Mouse (Mus musculus) kidney, postnatal 14 days (tissue): ENCODE results near the gene Naaladl1.
A peak's percentile ranks its signal among the peaks of the same experiment; 100 is the strongest.
"Not testable (repeated sequence)": the region's sequence is repeated elsewhere in the genome, so short reads cannot be mapped to it uniquely, and the experiment has no call there.

Source experiments
- DNase-seq: peaks from one replicate; pipeline ENCODE4 v3.0.0; 2022; ENCODE audit warnings: mixed read lengths

Gene Naaladl1

DNA sequence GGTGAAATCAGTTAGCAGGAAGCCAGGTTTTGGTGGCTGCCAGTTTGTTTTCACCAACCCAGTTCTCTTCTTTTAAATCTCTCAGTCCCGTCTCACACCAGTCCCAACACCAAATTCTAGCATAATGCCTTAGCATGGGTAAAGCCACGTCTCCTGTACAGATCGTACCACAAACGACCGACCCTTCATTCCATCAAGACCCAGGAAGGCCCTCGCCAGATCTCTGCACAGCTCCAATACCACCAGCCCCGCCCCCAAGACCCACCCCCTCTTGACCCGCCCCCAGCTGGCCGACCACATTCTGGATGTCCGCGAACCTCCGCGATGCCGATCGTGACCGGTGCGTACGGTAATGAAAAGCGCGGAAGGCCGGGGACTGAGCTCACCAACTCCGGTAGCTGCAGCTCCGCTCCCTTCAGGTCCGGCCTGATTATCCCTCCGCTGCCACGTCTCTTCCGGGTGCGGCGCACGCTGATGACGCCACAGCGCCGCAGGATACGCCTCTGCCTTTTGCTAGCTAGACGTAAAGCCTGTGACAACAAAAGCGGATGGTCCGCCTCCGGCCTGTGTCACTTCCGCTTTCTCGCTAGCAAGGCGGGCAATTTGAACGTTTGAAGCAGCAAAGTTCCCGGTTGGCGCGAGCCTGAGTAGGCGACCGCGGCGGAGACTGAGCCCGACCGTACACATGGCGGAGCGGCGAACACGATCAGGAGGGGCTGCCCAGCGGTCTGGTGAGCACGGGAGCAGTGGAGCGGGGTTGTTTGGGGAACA, 20.9 kb upstream of the Naaladl1 start, which contains the start of the genes Zfpl1 and Cdca5:
Gene Zfpl1 (minus strand): TSS at position 479 of the 771 bp plus-strand sequence.
Gene Cdca5 (plus strand): TSS at position 506 of the 771 bp plus-strand sequence.
- DNase-seq = peak; percentile 98

DNA sequence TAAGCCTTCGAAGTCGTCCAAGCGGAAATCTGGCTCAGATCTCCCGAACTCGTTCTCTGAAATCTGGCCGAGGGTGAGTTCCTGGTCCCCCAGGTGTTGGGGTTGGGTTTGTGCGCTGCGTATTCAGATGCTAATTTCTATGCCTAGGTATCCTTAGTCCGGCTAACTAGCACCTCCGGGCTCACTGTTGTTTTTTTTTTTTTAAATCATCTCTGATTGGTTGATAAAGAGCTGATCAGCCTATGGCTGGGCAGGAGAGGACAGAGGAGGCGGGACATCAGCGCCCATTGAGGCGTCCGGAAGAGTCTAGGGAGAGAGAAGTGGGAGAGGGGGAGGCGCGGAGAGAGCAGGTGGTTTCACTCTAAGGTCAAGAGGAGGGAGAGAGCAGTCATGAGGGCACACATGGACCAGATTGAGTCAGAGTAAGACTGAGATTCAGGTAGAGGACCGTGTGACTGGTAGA, 20.1 kb upstream of the Naaladl1 start:
- DNase-seq = peak; percentile 70

DNA sequence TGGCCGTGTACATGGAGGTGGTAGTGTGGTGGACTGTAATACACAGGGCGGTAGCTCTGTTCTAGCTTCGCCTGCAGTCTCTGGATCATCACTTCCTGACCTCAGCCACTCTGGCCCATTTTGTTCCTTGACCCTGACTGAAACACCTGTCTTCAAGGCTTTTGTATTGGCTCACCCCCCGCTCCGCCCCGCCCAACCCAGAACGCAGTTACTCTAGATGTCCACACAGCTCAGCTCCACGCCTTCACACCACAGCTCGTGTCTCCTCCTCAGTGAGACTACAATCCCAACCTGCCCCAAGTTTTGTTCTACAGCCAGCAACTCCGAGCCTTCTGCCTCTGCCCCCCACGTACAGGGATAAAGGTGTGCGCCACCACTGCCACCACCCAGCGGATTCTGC, 16.7 kb upstream of the Naaladl1 start:
- no peak for DNase-seq

DNA sequence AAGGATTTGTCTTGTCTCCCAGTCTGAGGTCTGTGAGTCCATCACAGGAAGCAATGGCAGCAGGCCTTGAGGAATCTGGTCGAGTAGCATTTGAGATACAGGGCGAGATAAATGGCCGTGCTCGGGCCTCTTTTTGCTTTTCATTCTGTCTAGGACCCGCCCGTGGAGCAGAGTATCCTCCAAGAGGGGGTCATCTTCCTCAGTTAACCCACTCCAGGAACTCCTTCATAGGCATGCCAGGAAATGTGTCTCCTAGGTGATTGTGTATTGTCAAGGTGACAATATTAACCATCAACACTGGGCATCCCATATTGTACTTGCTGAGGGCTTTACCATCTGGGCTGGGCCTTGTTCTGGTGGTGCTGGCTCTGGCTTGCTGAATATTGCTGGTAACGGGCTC, 11.5 kb upstream of the Naaladl1 start, which contains the start of gene AC131692.1:
Gene AC131692.1 (plus strand): TSS at position 301 of the 400 bp plus-strand sequence.
- no peak for DNase-seq

DNA sequence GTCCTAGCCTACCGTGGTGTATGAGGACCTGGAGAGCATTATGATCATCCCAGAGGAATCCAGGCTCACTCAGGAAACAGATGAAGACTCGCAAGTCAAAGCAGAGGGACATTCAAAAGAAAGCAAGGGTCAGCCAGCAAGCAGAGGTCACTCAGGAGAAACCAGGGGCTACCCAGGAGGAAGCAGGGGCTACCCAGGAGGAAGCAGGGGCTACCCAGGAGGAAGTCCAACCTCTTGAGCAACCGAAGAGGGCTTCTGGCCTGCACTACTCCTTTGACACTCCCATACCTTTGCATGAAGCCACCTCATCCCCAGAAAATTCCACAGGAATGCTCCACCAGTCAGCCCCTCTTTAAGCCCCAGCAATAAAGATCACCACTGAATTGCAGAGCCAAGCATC, 7.7 kb upstream of the Naaladl1 start:
- peak; percentile 47 for DNase-seq

DNA sequence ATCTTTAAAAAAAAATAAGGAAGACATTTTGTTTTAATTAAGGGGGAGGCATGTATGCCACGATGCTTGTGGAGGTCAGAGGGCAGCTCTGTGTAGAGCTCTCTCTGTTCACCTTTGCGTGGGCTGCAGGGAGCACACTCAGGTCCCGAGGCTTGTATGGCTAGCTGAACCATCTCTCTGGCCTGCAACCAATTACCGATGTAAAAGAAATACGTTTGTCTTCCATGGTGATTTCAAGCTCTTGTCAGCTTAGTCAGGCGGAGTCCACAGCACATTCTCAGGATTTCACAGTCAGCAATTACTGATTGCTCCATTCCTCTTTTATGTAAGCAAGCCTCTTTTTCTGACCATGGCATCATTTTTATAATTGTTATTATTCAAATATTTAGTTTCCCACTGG, 4.4 kb upstream of the Naaladl1 start:
- no peak for DNase-seq

DNA sequence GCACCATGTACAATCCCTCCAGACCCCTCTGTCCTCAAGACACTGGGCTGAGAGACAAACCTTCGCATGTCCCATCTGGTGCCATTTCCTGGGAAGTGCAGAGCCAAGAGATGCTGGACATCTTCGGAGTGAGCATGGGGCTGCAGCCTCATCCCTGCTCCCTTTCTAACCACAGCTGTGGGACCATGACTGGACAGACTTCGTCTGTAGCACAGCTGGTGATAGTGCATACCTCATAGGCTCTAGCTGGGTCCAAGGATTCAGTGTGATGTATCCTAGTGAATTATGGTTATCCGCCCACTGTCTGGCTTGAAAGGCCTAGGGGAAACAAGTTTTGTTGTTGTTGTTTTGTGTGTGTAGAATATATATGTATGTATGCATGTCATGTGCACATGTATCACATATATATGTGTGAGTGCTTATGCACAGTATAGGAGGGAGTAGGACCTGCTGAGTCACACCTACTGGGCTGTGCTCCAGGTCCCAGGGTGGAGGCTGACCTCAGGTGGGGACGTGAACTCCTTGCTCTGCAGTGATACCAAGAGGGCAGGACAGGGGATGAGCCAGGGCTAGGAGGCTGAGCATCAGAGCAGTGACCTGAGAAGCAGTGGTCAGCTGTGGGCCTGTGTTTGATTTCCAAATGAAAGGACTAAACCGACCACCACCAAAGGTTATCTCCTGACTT, 3.3 kb upstream of the Naaladl1 start:
- no peak for DNase-seq

DNA sequence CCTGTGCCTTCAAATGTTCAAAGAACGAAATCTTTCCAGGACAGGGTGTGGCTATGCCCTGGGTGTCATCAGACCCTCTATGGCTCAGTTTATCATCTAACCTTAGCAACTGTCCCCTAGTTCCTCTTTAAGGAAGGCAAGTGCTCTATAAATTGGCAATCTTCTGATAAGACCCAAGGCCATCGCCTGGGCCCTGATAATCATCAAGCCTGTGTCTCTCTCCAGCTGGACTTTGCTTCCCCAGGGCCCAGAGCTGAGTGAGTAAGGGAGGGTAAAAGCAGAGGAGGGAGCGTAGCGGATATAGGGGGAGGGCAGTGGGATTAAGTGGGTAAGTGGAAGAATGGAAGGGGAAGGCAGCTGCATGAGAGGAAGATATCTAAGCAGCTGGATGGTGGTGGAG, 1.1 kb upstream of the Naaladl1 start:
- DNase-seq = no peak

DNA sequence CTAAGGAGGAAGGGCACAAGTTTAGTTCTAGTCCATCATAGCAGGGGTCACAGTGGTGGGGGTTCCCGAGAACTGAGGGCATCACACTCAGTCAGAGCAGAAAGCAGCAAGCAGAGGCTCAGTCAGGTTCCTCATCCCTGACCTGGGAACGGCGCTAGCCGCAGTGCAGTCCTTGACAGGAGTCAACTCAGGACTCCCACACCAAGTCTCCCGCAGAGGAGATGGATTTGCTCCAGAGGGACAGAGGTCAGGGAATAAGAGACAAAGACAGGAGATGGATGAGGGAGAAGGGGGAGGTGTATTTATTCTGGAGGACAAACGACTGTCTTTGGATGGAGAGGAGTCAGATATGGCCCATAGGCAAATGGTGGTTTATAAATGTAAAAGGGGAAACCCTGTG, 7.5 kb downstream of the Naaladl1 start:
- DNase-seq = peak; percentile 21

DNA sequence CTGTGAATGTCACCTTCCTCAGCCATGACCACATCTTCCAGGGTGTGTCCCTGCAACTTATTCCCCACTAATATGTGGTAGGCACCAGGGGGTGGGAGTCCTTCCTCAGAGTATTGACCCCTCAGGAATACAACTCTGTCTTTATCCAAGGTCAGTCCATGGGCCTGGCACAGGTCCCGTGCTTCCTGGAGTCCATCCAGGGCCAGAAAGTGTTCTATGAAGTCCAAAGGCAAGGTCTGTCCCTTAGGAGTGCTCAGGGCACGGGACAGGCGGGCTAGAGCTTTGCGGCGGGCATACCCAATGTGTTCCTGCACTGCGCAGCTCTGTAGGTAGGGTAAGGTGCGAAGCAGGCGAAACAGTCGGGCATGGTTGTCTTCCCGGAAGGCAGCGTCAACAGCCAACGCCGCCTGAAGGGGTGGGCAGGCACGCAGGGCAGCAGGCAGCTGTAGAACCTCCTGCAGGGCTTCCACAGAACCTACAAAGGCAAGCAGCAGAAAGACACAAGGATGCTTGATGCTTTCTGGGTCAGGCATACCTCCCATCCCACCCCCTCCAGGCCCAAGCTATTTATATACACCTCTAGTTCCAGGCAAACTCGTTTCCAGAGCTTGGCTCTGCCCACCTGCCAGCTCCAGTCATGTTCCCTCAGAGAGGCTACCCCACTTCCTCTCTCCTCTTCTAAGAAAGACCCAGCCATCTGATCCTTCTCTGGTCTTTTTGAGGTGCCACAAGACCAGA, 10.7 kb downstream of the Naaladl1 start:
- DNase-seq = peak; percentile 27

DNA sequence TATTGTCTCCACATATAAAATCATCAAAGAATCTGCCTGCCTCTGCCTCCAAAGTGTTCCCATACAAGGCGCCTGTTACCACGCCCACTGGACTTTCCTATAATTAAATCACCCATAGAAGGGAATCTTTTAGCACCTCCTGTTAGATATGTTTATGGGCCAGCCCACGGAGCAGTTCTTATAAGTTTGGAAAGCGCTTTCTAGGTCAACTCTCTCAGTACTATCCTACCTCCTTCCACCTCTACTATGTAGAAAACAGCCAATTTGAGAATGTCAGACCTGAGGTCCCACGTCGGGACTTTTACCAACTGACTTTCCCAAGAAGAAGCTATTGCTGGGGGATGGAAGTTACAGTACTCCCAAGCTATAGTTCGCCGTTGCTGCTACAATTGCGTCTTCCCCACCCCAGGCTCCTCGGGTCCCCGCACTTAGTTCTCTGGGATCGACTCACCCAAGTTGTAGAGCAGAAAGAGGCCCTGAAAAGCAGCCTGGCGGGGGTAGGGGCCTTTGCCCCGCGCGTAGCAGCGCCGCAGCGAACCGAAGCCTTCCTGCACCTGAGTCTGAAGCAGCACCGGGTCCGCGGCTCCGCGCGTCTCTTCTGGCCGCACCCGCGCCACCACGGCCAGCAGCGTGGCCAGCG, 11.9 kb downstream of the Naaladl1 start:
- DNase-seq = no peak

DNA sequence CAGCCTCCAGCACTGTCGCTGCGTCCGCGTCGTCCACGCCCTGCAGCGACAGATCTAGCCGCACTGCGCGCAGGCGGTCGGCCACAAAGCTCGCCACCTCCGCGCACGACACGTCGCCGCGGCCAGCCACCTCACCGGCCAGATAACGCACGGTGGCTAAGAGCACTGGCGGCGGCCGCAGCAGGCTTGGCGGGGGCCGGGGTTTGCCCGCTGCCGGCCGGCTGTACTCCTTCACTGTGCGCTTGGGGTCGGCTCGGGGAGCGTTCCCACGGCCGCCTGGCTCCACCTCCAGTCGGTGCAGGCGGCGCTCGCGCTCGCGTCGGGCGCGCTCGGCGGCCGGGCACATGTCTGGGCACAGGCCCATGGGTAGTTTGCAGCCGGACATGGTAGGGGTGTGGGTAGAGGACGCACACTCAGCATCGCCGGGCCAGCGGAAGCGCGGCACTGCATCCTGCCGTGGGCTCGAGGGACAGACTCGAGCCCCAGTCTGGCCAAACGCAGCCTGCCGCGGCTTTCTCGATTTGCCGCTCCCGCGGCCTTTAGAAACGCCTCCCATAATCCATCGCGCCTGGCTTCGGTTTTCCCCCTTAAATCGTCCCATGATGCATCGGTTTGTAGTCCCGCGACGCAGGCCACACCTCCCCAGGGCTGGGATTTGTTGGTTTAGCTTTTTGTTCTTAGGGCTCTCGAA, 12.5 kb downstream of the Naaladl1 start, which contains the start of gene Sac3d1:
Gene Sac3d1 (minus strand): TSS at position 665 of the 691 bp plus-strand sequence.
- DNase-seq = peak; percentile 92

DNA sequence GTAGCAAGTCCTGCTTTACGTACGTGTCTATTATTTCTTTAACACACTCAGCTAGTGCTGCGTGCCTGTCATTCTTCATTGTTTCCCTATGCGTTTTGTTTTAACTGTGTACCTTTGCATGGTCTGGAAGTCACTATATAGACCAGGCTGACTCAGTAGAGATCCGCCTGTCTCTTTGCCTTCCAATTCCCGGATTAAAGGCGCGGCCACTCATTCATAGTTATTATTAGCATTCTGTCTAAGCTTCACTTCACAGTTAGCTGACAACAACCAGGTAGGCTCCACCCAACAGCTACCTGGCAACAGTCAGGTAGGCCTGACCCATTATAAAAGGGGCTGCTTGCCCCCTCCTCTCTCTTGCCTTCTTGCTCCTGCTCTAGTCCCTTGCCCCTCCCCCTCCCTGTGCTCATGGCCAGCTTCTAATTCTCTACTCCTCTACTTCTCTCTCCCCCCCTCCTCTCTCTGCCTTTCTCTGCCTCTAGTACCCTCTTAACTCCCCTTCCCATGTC, 13.1 kb downstream of the Naaladl1 start:
- no peak for DNase-seq

DNA sequence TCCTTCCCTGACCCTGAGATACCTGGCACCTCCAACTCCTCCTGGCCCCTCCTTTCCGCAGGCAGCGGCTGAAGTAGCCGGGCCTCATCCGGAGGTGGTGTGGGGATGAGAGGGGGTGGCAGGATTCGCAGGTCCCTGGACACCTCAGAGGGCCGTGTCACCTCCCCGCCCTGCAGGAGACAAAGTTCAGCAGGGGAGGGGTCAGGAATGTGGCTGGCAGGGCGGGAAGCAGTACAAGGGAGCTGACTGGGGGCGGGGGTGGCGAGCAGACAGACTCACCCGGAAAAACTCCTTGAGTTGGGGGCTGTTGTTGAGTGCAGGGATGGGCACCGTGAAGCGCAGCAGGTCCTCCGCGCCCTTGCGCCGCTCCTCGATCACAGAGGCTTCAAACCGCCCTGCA, 16.2 kb downstream of the Naaladl1 start:
- DNase-seq = peak; percentile 35

DNA sequence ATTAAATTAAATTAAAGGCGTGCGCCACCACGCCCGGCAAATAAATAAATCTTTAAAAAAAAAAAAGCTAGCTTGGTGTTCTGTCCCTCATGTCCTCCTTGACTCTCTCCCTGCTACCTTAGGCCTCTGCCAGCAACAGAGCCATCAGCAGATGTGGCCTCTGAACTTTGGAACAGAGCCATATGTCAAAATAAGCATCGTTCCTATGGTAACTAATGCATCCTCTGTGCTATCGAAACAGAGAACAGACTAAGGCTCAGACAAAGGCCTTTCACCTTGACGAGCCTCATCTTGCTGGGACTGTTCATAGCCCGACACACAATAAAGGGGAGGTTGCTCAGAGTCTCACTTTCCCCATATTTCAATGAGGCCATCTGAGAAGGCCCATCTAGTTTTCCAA, 17.7 kb downstream of the Naaladl1 start:
- no peak for DNase-seq

DNA sequence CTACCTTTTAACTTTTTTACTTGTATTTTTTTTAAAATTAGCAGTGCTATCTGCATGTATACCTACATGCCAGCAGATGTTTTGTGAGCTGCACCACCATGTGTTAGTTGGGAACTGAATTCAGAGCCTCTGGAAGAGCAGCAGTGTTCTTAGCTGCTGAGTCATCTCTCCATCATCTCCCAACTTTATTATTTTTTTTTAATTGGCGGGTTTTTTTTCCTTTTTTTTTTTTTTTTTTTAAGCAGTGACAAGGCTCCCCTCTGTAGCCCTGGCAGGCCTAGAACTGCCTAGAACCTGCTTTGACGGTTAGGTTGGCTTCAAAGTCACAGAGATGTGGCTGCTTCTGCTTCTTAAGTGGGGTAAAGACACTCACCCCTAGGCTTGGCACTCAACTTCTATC, 19.3 kb downstream of the Naaladl1 start:
- DNase-seq = no peak

DNA sequence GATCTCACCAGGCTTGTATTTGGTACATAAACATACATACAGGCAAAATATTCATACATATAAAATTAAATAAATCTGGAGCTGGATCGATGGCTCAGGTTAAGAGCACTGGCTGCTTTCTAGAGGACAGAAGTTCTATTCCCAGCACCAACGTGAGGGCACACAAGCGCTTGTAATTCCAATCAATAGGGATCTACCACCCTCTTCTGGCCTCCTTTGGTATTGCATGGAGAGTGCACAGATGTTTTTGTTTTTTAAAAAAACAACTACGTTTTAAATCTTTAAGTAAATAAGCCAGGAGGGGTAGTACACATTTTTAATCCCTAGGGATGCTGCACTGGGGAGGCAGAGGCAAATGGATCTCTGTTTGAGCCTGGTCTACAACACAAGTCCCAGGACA, 20.7 kb downstream of the Naaladl1 start:
- peak; percentile 59 for DNase-seq

DNA sequence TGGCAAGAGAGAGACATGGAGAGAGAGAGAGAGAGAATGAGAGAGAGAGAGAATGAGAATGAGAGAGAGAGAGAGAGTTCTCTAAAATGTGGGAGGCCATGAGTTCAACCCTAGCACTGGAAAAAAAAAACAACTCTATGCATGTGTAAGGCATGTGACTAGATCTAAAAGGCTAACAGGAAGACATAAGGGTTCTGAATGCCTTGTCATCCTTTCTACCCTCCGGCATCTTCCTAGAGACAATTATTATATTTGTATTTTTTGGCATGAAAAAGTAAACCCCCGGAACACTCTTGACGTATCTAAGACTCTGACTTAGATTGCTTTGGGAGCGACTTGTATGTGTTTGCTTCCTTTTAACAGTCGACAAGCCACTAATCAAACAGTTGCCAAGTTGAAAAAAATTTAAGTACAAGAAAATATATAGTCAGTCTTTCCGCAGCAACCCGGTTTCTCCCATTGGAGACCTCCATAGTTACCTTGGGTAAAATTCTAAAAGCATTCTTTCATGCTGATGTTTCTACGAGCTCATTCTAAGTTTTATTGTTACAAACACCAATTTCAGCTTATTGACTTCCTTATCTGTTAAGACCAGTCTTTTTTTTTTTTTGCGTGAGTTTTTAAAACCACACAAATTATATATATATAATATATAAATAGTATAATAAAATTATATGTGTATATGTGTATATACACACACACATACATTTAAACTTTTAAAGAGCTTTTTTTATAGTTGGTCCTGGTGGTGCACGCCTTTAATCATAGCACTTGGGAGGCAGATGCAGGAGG, 21.4 kb downstream of the Naaladl1 start:
- DNase-seq = no peak

DNA sequence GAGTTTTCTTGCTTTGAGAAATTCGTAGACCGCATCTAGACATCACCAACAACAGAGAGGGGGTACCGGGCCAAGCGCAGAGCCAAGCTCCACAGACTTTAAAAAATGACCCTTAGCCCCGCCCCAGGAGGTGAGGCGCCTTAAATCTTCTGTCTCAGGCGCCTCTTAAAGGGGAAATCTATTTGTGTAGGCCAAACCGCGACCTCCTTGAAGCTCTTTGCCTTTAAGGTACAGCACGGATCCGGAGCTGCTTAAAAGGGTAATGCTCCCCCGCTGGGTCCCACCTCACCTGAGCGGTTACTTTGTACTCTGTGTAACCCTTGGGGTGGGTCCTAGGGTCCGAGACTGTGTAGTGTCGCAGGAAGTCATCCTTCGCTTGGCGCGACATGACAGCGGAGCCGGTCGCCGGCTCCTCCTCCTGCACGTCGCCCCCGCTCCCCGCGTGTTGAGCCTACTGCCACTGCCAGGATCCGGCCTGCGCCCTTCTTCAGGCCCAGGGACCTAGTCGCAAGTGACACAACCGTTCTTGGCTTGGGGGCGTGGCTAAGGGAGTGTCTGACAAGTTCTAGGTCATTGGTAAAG, 22.3 kb downstream of the Naaladl1 start, which contains the start of gene Snx15:
Gene Snx15 (minus strand): TSS at position 545 of the 582 bp plus-strand sequence.
- peak; percentile 97 for DNase-seq

DNA sequence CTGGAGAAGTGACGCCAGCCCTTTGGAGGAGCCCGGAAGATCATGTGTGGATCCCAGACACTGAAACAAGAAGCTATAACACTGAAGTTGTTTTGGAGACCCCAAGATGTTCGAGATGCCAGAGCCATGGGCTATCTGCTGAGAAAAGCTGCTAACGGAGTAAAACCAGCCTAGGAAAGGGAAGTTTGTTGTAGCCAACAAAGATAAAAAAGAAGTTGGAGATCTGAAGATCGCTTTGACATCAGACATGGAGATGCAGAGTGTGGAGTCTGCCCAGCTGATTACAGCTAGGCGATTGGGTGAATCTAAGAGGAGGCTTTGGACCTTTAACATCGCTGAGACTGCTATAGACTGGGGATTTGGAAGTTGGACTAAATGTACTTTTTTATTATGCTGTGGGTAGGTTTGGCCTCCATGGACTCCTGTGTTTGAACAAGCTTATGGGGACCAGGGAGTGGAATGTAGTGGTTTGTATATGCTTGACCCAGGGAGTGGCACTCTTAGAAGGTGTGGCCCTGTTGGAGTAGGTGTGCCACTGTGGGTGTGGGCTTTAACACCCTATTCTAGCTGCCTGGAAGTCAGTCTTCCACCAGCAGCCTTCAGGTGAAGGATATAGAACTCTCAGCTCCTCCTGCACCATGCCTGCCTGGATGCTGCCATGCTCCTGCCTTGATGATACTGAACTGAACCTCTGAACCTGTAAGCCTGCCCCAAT, 25.0 kb downstream of the Naaladl1 start:
- DNase-seq = not testable (repeated sequence)
